Mouse (Mus musculus): ENCODE measurements at regions not wholly inside any gene's neighbourhood (a gene's known extent, or its start where the extent isn't known, plus 50 kb on each side); places are given as distances from the start of the nearest gene placed in this dataset. TPM values are rescaled to one million over a fixed set of nuclear protein-coding genes. Genes with fewer than 3 reads are reported as not detected.

DNA sequence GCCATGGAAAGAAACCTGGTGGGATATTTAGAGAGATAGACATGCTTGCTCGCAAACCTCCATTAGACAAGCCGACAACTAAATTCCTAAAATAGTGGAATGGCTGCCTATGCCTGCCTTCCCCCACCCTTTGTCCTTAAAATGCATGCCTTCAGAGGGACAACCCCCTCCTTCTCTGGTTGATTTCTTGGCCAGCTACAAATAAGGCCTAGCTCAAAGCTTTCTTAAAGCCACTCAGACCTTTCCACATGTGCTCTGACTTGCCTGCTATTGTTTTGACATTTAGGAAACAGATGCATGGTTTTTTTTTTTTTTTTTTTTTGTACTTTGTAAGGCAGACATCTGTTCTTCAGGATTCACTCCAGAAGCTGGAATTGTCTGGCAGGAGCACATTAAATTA lies 105.8 kb upstream of the Adgrl4 start:
- intact Hi-C loops (cut with DNase I): loop anchor here (2.0 kb wide), 1 partner anchor 37 kb away; no protein-coding TSS in a partner anchor
- DNase-seq (ENCODE audit: low spot score): no peak

GRCm38 (mm10) chr3:151332317-151332687 lies 105.4 kb upstream of the Adgrl4 start:
- no peak for DNase-seq (ENCODE audit: low spot score)
- intact Hi-C loops (cut with DNase I): no loop called here

DNA sequence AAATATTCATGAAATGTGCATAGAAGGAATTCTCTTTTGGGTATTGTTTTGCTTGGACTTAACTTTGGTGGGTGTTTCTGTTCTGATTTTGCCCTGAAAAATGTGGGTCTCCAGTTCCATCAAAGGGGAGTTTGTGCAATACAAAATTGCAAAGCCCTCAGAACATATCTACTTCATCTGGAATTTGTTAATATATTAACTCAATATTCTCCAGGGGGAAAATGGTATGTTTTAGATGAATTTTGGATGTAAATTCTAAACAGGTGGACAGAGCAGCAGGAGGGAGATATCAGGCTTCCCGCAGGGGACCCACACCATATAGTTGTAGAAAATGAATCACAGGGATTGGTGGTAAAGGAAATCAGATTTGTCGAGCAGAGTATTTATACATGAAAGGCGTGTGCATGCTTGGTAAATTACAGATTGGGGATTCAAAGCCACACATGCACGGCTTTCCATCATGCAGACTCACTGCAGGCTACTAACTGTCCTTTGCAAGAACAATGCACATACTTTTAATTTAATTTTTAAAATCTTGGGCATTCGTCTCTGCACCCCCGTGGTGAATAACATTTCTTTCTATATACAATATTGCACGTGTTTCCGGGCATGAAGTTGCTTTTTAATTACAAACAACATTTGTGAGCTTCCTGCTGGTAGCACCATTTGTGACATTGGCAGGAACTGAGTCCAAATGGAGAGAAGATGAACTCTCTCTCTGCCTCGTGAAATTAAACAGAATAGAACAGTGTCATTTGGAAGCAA lies 104.8 kb upstream of the Adgrl4 start:
- intact Hi-C loops (cut with DNase I): no loop called here
- no peak for DNase-seq (ENCODE audit: low spot score)

DNA sequence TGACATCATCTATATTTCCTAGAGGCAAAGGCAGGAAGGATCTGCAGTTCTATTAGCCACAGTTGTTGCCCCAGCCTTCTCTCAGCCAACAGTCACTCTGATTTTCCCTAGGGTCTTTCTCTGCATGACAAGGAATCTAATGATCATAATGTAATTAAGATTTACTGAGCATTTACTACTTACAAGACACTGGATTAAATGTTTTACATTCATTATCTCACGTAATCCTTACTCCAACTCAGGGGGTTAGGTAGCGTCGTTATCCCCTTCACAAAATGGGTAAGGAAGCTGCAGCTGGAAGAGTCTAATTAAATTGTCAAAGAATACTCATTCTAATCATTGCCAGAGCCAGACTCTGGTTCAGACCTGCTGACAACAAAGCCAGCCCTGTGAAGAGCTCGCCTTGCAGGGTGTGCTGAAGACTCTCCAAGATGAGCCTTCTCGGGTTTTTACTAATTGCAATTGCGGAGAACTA lies 103.8 kb upstream of the Adgrl4 start:
- DNase-seq (ENCODE audit: low spot score): no peak
- intact Hi-C loops (cut with DNase I): no loop called here

GRCm38 (mm10) chr3:151351481-151352090 lies 86.1 kb upstream of the Adgrl4 start:
- intact Hi-C loops (cut with DNase I): no loop called here

GRCm38 (mm10) chr3:151366302-151366701 lies 71.4 kb upstream of the Adgrl4 start:
- DNase-seq (ENCODE audit: low spot score): no peak
- intact Hi-C loops (cut with DNase I): no loop called here

More at GRCm38 (mm10) chr3:151351481-151352090, 86.1 kb upstream of the Adgrl4 start:
- no peak for DNase-seq (ENCODE audit: low spot score)

DNA sequence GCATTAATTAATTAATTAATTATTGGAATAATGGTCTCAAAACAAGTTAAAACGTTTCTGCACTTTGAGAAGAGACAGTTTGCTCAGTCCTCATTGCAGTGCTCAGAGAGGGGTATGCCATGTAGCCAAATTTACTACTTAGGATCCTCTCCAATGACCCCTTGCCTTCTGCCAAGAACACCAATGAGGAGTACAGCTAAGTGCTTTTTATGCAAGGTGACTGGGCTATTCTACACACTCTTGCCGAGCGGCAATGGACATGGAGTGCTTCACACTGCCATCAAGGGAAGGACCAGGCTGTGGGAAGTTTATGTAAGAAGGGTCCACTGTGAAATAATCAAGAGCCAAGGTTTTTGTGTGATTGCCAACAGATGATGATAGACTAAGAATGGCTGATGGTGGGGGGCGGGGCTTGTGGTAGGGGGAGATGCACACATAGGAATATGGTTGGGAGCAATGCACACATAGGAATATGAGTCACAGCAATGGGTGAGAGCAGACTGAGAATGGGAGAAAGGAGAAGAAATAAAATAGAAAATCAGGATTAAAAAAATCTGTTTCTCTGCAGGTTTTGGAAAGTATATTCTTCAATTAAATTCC lies 70.9 kb upstream of the Adgrl4 start:
- intact Hi-C loops (cut with DNase I): no loop called here
- no peak for DNase-seq (ENCODE audit: low spot score)

DNA sequence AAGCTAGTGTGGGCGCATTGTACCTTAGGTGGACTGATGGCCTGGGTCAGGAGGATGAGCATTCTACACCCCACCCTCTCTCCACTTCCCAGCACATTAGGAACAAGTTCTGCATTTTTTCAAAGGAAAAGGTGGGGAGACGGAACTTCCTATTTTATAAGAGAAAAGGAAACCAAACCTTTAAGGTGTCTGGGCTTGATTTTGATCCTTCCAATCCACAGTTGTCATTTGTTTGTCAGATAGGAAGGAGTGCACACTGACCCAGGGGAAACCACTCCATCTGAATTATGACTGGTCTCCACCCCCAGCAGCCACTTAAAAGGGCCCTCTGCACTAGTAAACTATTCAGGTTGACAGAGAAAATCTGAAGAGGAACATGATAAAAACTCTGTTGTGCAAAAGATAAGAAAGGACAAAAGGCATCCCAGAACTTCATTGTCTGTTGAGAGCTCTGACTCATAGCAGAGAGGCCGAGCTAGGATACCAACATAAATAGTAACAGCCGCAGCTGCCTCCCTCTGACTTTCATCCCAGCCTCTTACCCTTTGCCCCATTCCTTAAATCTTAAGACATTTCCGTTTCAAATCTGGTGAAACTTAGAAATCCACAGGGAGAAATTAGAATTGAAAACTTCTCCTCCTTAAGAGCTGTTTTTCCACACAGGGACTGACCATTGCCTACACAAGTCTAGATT lies 54.2 kb upstream of the Adgrl4 start:
- DNase-seq (ENCODE audit: low spot score): no peak
- intact Hi-C loops (cut with DNase I): loop anchor here (5.0 kb wide), 1 partner anchor 46 kb away; no protein-coding TSS in a partner anchor

- intact Hi-C loops (cut with DNase I): loop anchor here (5.0 kb wide), 1 partner anchor 48 kb away; no protein-coding TSS in a partner anchor
- DNase-seq (ENCODE audit: low spot score): no peak
Measured at GRCm38 (mm10) chr3:151384850-151385249, 52.8 kb upstream of the Adgrl4 start.

GRCm38 (mm10) chr3:151386103-151386502 lies 51.6 kb upstream of the Adgrl4 start:
- DNase-seq (ENCODE audit: low spot score): no peak

More at GRCm38 (mm10) chr3:151386103-151386502, 51.6 kb upstream of the Adgrl4 start:
- intact Hi-C loops (cut with DNase I): no loop called here

Small RNAs in the stretch of these regions (microRNA-seq; reads per million reads assigned to microRNA genes)
- not detected for gene Mir3963
